Comparison of ENCODE assay signal across 8 mouse cellular contexts in the genomic region with DNA sequence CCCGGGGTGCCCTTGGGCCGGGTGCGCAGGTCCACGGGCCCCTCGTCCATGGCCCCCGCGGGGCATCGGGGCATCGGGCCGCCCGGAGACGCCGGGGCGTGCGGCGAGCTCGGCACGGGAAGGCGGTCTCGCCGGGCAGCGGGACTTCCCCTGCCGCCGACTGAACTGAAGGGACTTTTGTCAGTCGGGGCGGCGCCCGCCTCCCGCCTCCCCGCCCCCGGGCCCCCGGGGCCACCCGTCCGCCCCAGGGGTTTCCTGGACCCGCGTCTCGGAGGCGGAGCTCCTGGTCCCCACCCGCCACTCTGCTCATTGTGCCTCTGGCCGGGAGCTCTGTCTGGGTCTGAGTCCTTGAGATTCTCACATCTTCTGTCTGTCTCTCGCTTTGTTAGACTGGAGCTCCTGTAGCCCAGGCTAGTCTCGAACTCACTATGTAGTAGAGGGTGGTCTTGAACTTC. TPM values are rescaled to one million over a fixed set of nuclear protein-coding genes. Genes with fewer than 3 reads are reported as not detected.
DNase-seq lines count a peak whose midpoint lies in the region; ATAC-seq and TF ChIP-seq lines count a peak whose summit lies in the region.

A gene (minus strand): TSS at position 167 of the 455 bp plus-strand sequence.

- no peak for TF ChIP-seq CTCF in bone marrow macrophage, adult 2 months (IDR thresholded peaks at IDR 0.05; ENCODE audit: low read depth, low read length)
- TF ChIP-seq CTCF in kidney, adult 2 months (conservative IDR thresholded peaks at IDR 0.05; ENCODE audit: insufficient read depth, insufficient read length, low read depth, low read length) = no peak
- TF ChIP-seq CTCF in small intestine, adult 2 months (IDR thresholded peaks at IDR 0.05; ENCODE audit: extremely low read depth, insufficient read length, insufficient replicate concordance, low read depth, low read length) = no peak
- no peak for TF ChIP-seq CTCF in cerebellum, adult 2 months (IDR thresholded peaks at IDR 0.05; ENCODE audit: borderline replicate concordance, insufficient read depth, low read depth, low read length)

- TF ChIP-seq POLR2A in bone marrow macrophage, adult 2 months (IDR thresholded peaks at IDR 0.05; ENCODE audit: borderline replicate concordance, low read depth, low read length) = no peak; the same call in 1 of the 2 replicates
- no peak for TF ChIP-seq POLR2A in kidney, adult 2 months (IDR thresholded peaks at IDR 0.05; ENCODE audit: low read depth, low read length)
- TF ChIP-seq POLR2A in small intestine, adult 2 months (IDR thresholded peaks at IDR 0.05; ENCODE audit: low read depth, low read length) = peak; percentile 42; the same call in 1 of the 2 replicates
- TF ChIP-seq POLR2A in cerebellum, adult 2 months (IDR thresholded peaks at IDR 0.05; ENCODE audit: borderline replicate concordance, insufficient read depth, low read length) = no peak

- H3K27me3 ChIP-seq in kidney, adult 2 months (replicated peaks; ENCODE audit: control insufficient read depth, insufficient read depth, low read length) = no peaks in the 10 kb centered on the region
- H3K27me3 ChIP-seq in lung, embryonic 16.5 days (ENCODE audit: control insufficient read depth, insufficient read depth, low read depth, low read length) = peaks cover 5% of the 10 kb centered on the region
- no peaks in the 10 kb centered on the region for H3K27me3 ChIP-seq in small intestine, adult 2 months (ENCODE audit: control insufficient read depth, insufficient read depth, low read length)
- H3K27me3 ChIP-seq in cerebellum, adult 2 months (ENCODE audit: control insufficient read depth, insufficient read depth, low read length) = peaks cover 4% of the 10 kb centered on the region; the same call in 1 of the 2 replicates

- peak within 1 kb of the TSS; percentile 75 for H3K9ac ChIP-seq in lung, embryonic 16.5 days (ENCODE audit: low read length)

- WGBS in kidney, adult 2 months = 3% methylated on average over 42 of the region's 42 CpGs
- 1% methylated on average over 22 of the region's 42 CpGs for WGBS in lung, embryonic 16.5 days
- under 1% methylated on average over 42 of the region's 42 CpGs for WGBS in small intestine, adult 2 months
- WGBS in cerebellum, adult 2 months = 2% methylated on average over 42 of the region's 42 CpGs

- H3K27ac ChIP-seq in bone marrow macrophage, adult 2 months (ENCODE audit: insufficient read depth, low read depth, low read length) = peak within 1 kb of the TSS; percentile 100
- peak within 1 kb of the TSS; percentile 95 for H3K27ac ChIP-seq in kidney, adult 2 months (ENCODE audit: insufficient read depth, low read depth, low read length)
- peak within 1 kb of the TSS; percentile 85 for H3K27ac ChIP-seq in lung, embryonic 16.5 days (ENCODE audit: low read length)
- H3K27ac ChIP-seq in small intestine, adult 2 months (ENCODE audit: insufficient read depth, low read depth, low read length) = peak within 1 kb of the TSS; percentile 97
- H3K27ac ChIP-seq in cerebellum, adult 2 months (ENCODE audit: insufficient read depth, low read length) = no peak within 1 kb of the TSS; the same call in 1 of the 2 replicates

- H3K4me3 ChIP-seq in bone marrow macrophage, adult 2 months (ENCODE audit: insufficient read depth, low read length) = peak within 1 kb of the TSS; percentile 63
- peak within 1 kb of the TSS; percentile 57 for H3K4me3 ChIP-seq in kidney, adult 2 months (ENCODE audit: insufficient read depth, low read depth, low read length)
- H3K4me3 ChIP-seq in lung, embryonic 16.5 days (ENCODE audit: low read length) = peak within 1 kb of the TSS; percentile 57
- peak within 1 kb of the TSS; percentile 75 for H3K4me3 ChIP-seq in small intestine, adult 2 months (ENCODE audit: low read depth, low read length)
- H3K4me3 ChIP-seq in cerebellum, adult 2 months (replicated peaks; ENCODE audit: insufficient read depth, low read depth, low read length) = no peak within 1 kb of the TSS

- peak within 1 kb of the TSS; percentile 95 for H3K4me2 ChIP-seq in lung, embryonic 16.5 days (ENCODE audit: low read depth, low read length)

- DNase-seq in ES-CJ7 (ENCODE audit: low read depth, low spot score) = peak; percentile 72
- DNase-seq in heart, adult 8-10 months (ENCODE audit: low spot score) = peak; percentile 79
- peak; percentile 85 for DNase-seq in kidney, adult 2 months
- no peak for DNase-seq in cerebellum, adult 2 months
- DNase-seq in layer of hippocampus, postnatal 10 days (ENCODE audit: low spot score in 2 of 2) = no peak

- H3K36me3 ChIP-seq in kidney, adult 2 months (ENCODE audit: control insufficient read depth, insufficient read depth, low read length) = no peaks in the 10 kb centered on the region
- H3K36me3 ChIP-seq in lung, embryonic 16.5 days (ENCODE audit: control insufficient read depth, insufficient read depth, low read length) = no peaks in the 10 kb centered on the region
- peaks cover 12% of the 10 kb centered on the region for H3K36me3 ChIP-seq in small intestine, adult 2 months (ENCODE audit: control insufficient read depth, insufficient read depth, low read length)

- no peaks in the 10 kb centered on the region for H3K9me3 ChIP-seq in lung, embryonic 16.5 days (ENCODE audit: control insufficient read depth, low read length)

- peaks cover 44% of the 10 kb centered on the region for H3K4me1 ChIP-seq in bone marrow macrophage, adult 2 months (ENCODE audit: control insufficient read depth, insufficient read depth, low read length)
- peaks cover 18% of the 10 kb centered on the region for H3K4me1 ChIP-seq in kidney, adult 2 months (ENCODE audit: control insufficient read depth, insufficient read depth, low read length)
- H3K4me1 ChIP-seq in lung, embryonic 16.5 days (replicated peaks; ENCODE audit: control insufficient read depth, insufficient read depth, low read length) = peaks cover 35% of the 10 kb centered on the region
- H3K4me1 ChIP-seq in small intestine, adult 2 months (ENCODE audit: control insufficient read depth, insufficient read depth, insufficient read length, low read length) = peaks cover 47% of the 10 kb centered on the region
- no peaks in the 10 kb centered on the region for H3K4me1 ChIP-seq in cerebellum, adult 2 months (ENCODE audit: control insufficient read depth, insufficient read depth, low read length)

- ATAC-seq in lung, embryonic 16.5 days (ENCODE audit: low read depth) = 0 out of 2 replicates have a peak, but pooled peaks have one; percentile 16

RNA-seq across cellular contexts. Expression of the gene that starts here (rescaled TPM):
- polyA plus RNA-seq in bone marrow macrophage, adult 2 months (2012; ENCODE audit: insufficient read depth, insufficient read length, missing spikeins) = 60.7 and 72.2 TPM in 2 replicates
- 1 to 10 TPM; 2.1 to 4.4 (median 3.5) TPM for total RNA-seq in heart, adult 8-10 months (2022)
- 10.3 and 14.4 TPM in 2 replicates for polyA plus RNA-seq in kidney, adult 2 months (2012; rRNA removed)
- 5.4 and 5.7 TPM in 2 replicates for polyA plus RNA-seq in lung, embryonic 16.5 days (2015; fragmentation: Nextera tagmentation; extraction: Ambion mirVana)
- polyA plus RNA-seq in small intestine, adult 2 months (2012; rRNA removed) = 169 and 226 TPM in 2 replicates
- 0.80 and 0.84 TPM in 2 replicates for polyA plus RNA-seq in cerebellum, adult 2 months (2012; rRNA removed)
- under 1 TPM; 0.85 to 0.87 TPM for total RNA-seq in layer of hippocampus, postnatal 10 days (2021)

Comparison
In these comparisons a context has a peak if more than half of its experiments do, and no peak if none do; other contexts are left out.
1. DNase-seq: peak in ES-CJ7 (single experiment), heart, adult 8-10 months (single experiment) and kidney, adult 2 months (single experiment); none in cerebellum, adult 2 months (0 of 2) and layer of hippocampus, postnatal 10 days (0 of 2).